In genomic region chr11:65734656-65735055, GRCm38 (mm10) we compare ENCODE assay signal across 19 mouse cellular contexts. TPM values are rescaled to one million over a fixed set of nuclear protein-coding genes. Genes with fewer than 3 reads are reported as not detected.
DNase-seq lines count a peak whose midpoint lies in the region; ATAC-seq and TF ChIP-seq lines count a peak whose summit lies in the region.
"Had no signal": no experiment of that assay in that cellular context is flagged by ENCODE, and none has a peak within 500 bp of the region (broad histone marks: within the 10 kb centered on the region; RNA-seq: fewer than 3 reads in every experiment).

No protein-coding gene starts in this region.

- peaks cover 36% of the 10 kb centered on the region; the same call in 1 of the 2 replicates for H3K4me1 ChIP-seq in heart, embryonic 10.5 days
- peaks cover 5% of the 10 kb centered on the region; the same call in 1 of the 2 replicates for H3K4me1 ChIP-seq in intestine, postnatal 0 days (replicated peaks; ENCODE audit: control insufficient read depth, insufficient read depth, low read length)
- H3K4me1 ChIP-seq: forebrain, embryonic 15.5 days; limb, embryonic 10.5 days; midbrain, embryonic 10.5 days had no signal

- no peaks in the 10 kb centered on the region for H3K27me3 ChIP-seq in heart, embryonic 10.5 days (ENCODE audit: insufficient read depth, poor library complexity, severe bottlenecking)
- no peaks in the 10 kb centered on the region for H3K27me3 ChIP-seq in intestine, postnatal 0 days (replicated peaks; ENCODE audit: control insufficient read depth, insufficient read depth, low read length)
- H3K27me3 ChIP-seq: forebrain, embryonic 15.5 days; heart, embryonic 13.5 days; liver, embryonic 13.5 days; neural tube, embryonic 13.5 days had no signal

- peak overlapping the region; percentile 25; the same call in 1 of the 2 replicates for H3K27ac ChIP-seq in heart, embryonic 10.5 days
- no peak overlapping the region for H3K27ac ChIP-seq in intestine, postnatal 0 days (ENCODE audit: low read depth, low read length)
- H3K27ac ChIP-seq: forebrain, embryonic 15.5 days; heart, embryonic 13.5 days; limb, embryonic 10.5 days; liver, embryonic 13.5 days; midbrain, embryonic 10.5 days; neural tube, embryonic 13.5 days had no signal

- H3K9me3 ChIP-seq in heart, embryonic 10.5 days = no peaks in the 10 kb centered on the region
- no peaks in the 10 kb centered on the region for H3K9me3 ChIP-seq in intestine, postnatal 0 days (ENCODE audit: control insufficient read depth)
- H3K9me3 ChIP-seq: forebrain, embryonic 15.5 days; heart, embryonic 13.5 days; limb, embryonic 10.5 days; liver, embryonic 13.5 days; midbrain, embryonic 10.5 days; neural tube, embryonic 13.5 days had no signal

- intact Hi-C loops in heart, postnatal 10 days (cut with DNase I) = loop anchor here (5.0 kb wide), 1 partner anchor 53 kb away; the partner anchor contains the start of gene Map2k4

- no peak overlapping the region for H3K9ac ChIP-seq in intestine, postnatal 0 days (ENCODE audit: low read depth, low read length)
- H3K9ac ChIP-seq: forebrain, embryonic 15.5 days; heart, embryonic 13.5 days; liver, embryonic 13.5 days; neural tube, embryonic 13.5 days had no signal

- H3K36me3 ChIP-seq in heart, embryonic 10.5 days = no peaks in the 10 kb centered on the region; the same call in 1 of the 2 replicates
- 0 out of 2 replicates have a peak, but pooled peaks cover 3% of the 10 kb centered on the region for H3K36me3 ChIP-seq in intestine, postnatal 0 days (ENCODE audit: control insufficient read depth, insufficient read depth)

- WGBS in heart, embryonic 10.5 days = 71% methylated on average over 7 of the region's 7 CpGs
- WGBS in intestine, postnatal 0 days = 42% methylated on average over 7 of the region's 7 CpGs

- no peak for TF ChIP-seq CTCF in intestine, postnatal 0 days (IDR thresholded peaks at IDR 0.05; ENCODE audit: low read depth)

- no peak for DNase-seq in heart, embryonic 10.5 days (ENCODE audit: low spot score)
- no peak for DNase-seq in heart, postnatal 10 days
- peak; percentile 47 for DNase-seq in 416B (ENCODE audit: low read depth)
- peak; percentile 66 for DNase-seq in kidney, postnatal 10 days
- no peak for DNase-seq in left cerebral cortex, adult 8-10 months (ENCODE audit: low spot score in 2 of 2)
- DNase-seq: adrenal gland, postnatal 10 days; cerebellum, adult 11-12 months; heart, postnatal 4 days; liver, embryonic 13.5 days; lung, postnatal 10 days had no signal

- no peak overlapping the region for H3K4me3 ChIP-seq in heart, embryonic 10.5 days
- H3K4me3 ChIP-seq in intestine, postnatal 0 days (ENCODE audit: low read depth, low read length) = no peak overlapping the region
- H3K4me3 ChIP-seq: erythroblast, embryonic 14.5 days; forebrain, embryonic 15.5 days; heart, embryonic 13.5 days; limb, embryonic 10.5 days; liver, embryonic 13.5 days; midbrain, embryonic 10.5 days; neural tube, embryonic 13.5 days had no signal

- 0 out of 2 replicates have a peak, but pooled peaks have one; percentile 25 for ATAC-seq in intestine, postnatal 0 days
- no peak for ATAC-seq in CD4-positive, CD25-positive, alpha-beta regulatory T cell, adult 4 months
- ATAC-seq in inflammation-experienced regulatory T-cells, adult 6 months = no peak
- ATAC-seq: forebrain, embryonic 15.5 days had no signal

- H3K4me2 ChIP-seq in intestine, postnatal 0 days (replicated peaks; ENCODE audit: low read depth) = no peak overlapping the region
- H3K4me2 ChIP-seq: forebrain, embryonic 15.5 days; heart, embryonic 13.5 days; liver, embryonic 13.5 days; neural tube, embryonic 13.5 days had no signal

RNA-seq across cellular contexts. Expression of gene Map2k4, which starts 53.4 kb away (rescaled TPM):
- polyA plus RNA-seq in heart, embryonic 10.5 days (2016; fragmentation: Nextera tagmentation; extraction: Ambion mirVana) = 70.3 and 71.2 TPM in 2 replicates
- 10 to 100 TPM; 55.6 to 59.6 TPM for total RNA-seq in heart, postnatal 10 days (2021)
- 38.9 and 42.7 TPM in 2 replicates for polyA plus RNA-seq in intestine, postnatal 0 days (2015; fragmentation: Nextera tagmentation; extraction: Ambion mirVana)
- 10 to 100 TPM; 17.4 to 19.3 TPM for polyA plus RNA-seq in CD4-positive, CD25-positive, alpha-beta regulatory T cell, adult 4 months (2017; shearing (Covaris generic))
- 100 to 1,000 TPM; 173 to 191 (median 185) TPM for total RNA-seq in left cerebral cortex, adult 8-10 months (2022)
- 10 to 100 TPM; 15.2 to 17.4 (median 15.8) TPM for polyA plus RNA-seq in inflammation-experienced regulatory T-cells, adult 6 months (2017; shearing (Covaris generic))

Comparison
In these comparisons a context has a peak if more than half of its experiments do, and no peak if none do; other contexts are left out.
1. DNase-seq: peak in 416B (single experiment) and kidney, postnatal 10 days (single experiment); none in heart, embryonic 10.5 days (single experiment), heart, postnatal 10 days (0 of 2) and left cerebral cortex, adult 8-10 months (0 of 2).